Mouse (Mus musculus) ES-CJ7 (cell line): Measurements from ENCODE around the gene Farsb.

Source experiments
- DNase-seq: peaks from one replicate; pipeline ENCODE4 v3.0.0; 2011; ENCODE audit warnings: low read depth, low spot score

Gene Farsb

DNA sequence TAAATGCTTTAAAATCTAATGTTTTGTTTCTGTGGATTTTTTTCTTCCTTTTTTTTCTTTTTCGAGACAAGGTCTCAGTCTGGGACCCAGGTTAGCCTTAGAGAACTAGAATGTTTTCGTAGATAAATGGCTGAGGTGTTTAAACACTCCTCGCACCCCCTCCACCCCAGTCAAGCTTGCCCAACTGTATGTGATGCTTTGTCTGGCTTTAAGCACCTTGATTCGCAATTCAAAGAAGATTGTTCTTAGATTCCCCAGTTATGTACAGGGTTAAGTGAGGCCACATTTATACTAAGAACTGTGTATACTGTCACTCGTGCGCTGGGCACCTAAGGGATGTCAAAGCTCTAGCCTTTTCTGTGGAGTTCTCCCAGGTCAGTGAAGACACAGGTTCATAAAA lies 68.4 kb downstream of the Farsb start:
- peak; percentile 55 for DNase-seq

DNA sequence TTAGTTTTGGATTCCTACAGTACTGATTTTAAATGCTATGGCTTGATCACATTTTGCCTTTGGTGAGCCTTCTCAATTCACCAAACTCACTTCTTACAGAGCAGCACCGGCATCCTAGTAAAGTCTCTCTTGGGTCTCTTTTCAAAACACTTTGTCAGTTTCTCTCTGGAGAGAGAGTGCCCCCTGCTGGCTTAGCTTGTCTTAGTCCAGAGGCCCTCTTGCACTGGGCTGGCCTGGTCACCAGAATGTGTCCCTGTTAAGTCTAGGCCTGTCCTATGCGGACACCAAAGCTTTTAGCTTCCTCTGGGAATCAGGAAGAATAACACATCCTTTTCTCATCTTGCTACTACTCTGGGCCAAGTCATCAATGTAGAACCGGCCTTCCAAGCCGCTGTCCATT lies 69.1 kb downstream of the Farsb start:
- DNase-seq = peak; percentile 50

DNA sequence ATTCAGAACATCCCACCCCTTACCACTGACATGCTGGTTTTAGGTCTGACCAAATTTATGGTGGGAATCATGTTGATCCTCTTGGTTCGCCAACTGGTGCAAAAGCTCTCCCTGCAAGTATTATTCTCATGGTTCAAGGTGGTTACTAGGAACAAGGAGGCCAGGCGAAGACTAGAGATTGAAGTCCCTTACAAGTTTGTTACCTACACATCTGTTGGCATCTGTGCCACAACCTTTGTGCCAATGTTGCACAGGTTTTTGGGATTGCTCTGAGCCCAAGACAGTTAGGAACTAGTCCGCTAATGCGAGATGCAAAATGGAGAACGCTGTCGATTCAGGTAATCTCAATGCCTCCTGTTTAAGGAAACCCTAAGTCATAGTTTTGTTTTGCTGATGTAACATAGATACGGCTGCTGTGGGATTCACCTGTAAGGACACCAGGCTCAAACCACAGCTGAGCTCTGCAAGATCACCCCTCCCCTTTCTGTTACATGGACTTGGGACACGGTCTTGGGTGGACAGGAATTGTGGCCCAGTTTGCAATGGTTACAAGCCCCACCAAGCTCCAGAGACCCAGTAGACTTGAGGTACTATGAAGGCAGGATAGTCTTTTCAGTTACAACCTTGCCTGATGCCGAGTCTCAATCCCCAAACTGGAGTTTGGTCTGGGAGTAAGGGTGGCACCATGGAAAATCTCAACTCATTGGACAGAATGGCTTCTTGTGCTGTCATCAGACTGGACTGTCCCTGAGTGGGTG lies 71.4 kb downstream of the Farsb start:
- no peak for DNase-seq

DNA sequence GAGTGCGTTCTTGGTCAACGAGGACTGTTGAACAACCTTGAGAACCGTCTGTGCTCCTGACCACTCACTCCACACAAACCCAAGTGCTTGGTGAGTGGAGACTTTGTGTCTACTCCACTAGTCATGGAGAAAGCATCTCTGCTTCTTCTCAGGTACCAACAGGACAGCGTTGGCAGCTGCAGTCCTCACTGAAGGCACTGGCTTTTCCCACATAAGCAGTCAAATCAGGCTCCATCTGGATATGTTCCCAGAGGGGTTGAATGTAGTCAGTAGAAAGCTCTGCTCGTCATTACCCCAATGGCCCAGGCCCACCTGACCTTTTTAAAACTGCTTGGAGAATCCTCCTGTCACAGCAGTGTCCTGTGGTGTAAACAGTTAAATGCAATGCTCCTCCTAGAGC lies 74.3 kb downstream of the Farsb start:
- no peak for DNase-seq

DNA sequence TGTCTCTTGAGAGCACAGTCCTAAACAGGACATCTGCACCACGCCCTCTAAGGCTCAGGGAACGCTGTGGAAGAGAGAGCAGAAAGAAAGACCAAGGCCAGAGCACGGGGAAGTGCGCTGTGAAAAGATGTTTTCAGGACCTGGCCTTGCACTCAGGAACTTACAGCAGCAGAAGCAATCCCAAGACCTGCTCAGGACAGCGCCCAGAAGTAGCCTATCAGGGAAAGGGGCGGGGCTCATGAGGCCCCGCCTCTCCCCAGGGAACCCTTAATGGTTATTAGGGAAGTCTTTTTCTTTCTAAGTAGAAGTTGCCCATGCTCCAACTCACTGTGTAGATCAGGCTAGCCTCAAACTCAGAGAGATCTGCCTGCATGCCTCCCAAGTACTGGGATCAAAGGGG lies 76.0 kb downstream of the Farsb start:
- peak; percentile 52 for DNase-seq

DNA sequence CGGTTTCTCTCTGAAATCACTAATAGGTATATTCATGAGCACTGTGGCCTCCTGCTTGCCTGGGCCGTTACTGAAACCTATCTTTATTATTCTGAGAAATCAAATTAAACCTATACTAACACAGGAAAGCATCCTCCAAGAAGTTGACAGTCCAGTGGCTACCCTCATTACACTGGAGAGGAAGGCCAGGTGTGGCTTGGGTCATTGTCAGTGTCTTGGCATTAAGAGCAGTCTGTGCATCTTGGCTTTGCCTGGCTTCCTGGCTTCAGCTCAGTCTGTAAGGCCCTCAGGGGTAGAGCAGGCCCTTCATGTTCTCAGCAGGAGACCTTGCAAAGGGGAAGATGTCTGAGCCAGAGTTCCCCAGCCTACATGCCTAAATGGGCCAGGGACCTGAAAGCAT lies 79.3 kb downstream of the Farsb start:
- no peak for DNase-seq

DNA sequence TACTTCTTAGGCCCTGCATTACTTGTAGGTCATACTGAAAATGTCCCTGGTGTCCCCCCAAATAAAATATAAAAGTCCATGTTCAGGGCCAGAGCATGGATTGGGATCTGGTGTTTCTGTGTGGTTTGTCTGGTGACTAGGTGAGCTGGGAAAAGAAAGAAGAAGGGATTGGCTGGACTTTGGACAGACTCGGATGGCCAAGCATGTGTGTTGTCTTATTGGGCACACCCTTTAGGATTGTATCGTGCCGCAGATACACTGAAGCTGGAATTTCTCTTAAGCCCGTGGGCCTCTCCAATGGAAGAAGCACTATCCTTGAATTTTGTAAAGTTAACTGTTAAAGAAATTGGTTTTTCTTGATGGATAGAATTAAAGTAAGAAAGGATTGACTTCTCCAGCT lies 87.3 kb downstream of the Farsb start:
- DNase-seq = no peak

DNA sequence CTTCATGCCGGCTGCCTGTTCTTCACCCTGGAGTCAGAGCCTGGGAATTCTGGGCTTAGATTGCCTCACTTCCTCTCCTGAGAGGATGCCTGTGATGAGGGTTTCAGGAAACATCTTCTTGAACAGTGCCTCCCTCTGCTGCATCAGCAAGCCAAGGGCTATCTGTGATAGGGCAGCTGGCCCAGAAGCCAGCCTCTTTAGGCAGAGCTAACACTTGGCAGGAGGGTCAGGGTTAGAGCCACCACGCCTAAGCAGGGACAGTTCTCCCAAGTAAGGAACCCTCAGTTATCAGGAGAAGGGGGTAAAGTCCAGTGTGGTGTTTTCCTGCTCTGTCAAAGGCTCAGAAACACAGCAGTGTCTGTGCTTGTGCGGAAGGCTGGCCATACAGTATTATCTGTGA lies 88.9 kb downstream of the Farsb start:
- DNase-seq = no peak

DNA sequence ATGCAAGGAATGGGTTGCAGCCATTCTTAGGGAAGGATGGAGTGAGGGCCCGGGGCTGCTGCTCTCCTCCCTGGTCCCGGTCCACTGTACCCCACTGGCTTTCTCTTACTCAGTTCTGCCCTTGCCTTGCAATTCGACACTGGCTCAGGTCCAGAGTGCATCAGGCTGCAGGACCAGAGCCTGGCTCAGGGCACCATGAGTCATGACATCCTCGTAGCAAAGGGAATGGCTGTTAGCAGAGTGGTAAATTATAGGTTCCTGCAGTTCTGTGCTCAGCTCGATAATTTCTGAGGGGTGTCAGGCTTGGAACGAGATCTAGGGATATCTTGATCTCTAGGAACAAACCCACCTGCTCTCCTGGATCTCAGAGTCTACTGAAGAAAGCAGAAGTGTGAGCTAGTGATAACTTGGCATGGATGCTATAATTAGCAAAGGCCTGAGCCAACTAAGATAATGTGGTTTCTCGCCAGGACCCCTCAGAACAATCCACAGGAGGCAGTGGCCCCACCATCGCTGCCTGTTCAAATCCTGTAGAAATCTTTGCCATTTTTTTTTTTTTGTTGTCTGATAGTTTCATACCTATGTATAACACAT lies 92.3 kb downstream of the Farsb start:
- no peak for DNase-seq

DNA sequence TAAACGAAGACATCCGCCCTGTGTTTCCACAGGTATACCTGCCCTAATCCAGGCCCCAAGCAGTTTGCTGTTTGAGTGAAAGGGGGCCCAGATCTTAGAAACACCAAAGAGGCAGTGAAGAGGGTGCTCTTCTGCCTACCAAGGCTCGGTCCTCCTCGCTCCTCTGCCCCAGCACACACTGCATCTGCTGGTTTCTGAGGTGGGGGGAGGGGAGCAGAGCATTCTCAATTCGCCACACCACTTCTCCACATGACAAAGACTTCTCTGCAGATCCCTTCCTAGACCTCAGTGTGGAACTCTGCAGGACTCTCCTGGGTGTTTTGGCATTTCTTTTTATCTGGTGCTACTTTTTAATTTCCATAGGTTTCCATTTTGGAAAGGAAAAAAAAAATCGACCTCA lies 93.0 kb downstream of the Farsb start:
- no peak for DNase-seq

DNA sequence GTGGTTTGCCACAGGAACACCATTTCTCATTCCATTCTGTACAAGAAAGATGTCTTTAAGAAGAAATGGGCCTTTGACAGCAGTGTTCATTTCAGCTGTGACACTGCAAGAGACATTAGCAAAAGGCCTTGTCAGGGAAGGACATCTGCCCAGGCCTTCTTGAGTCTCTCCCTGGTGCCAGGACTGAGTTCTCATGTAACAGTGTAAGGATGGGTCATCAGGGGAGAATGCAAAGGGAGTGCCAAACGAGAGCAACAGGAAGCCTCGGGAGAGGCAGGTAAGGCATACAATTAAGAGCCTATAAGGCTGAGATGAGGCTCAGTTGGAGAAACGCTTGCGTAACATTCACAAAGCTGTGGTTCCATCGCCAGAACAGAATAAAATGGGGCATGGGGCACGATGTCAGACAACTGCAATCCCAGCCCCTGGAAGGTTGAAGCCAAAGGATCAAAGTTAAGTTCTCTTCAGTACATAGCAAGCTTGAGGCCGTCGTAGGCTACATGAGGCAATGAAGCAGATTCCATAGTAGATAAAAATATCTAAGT lies 93.4 kb downstream of the Farsb start:
- no peak for DNase-seq

DNA sequence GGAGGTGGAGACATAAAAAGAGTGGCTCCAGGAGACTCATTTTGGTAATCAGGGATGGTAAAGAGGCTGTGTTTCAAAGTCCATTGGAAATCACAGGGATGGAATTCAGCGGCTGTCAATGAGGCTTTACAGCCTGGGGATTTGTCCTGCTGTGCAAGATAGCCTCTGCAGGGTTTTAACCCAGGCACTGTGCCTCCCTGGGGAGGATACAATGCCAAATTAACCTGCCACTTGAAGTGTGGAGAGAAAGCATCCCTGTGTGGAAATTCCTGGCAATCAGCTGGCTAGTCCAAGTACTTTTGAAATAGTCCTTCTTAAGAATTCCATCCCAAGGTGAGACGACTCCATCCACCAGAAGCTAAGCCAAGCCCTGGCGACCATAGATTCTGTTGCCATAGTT lies 99.8 kb downstream of the Farsb start:
- DNase-seq = no peak

DNA sequence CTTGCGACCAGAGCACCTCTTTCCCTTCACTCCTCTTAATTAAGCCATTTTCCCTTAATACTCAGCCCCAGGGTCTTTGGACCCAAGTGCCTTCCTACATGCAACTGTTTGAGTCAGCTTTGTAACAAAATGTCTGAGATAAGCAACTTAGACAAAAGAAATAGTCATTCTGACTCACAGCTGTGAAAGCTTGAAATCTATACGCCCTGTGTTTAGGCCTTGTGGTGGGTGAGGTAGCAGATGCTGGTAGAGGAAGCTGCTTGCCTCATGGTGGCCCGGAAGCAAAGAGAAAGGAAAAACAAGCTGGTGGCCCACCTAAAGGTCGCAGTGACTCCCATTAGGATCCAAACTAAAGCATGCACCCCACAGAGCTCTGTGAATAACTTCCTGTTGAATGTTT lies 100.8 kb downstream of the Farsb start:
- no peak for DNase-seq

DNA sequence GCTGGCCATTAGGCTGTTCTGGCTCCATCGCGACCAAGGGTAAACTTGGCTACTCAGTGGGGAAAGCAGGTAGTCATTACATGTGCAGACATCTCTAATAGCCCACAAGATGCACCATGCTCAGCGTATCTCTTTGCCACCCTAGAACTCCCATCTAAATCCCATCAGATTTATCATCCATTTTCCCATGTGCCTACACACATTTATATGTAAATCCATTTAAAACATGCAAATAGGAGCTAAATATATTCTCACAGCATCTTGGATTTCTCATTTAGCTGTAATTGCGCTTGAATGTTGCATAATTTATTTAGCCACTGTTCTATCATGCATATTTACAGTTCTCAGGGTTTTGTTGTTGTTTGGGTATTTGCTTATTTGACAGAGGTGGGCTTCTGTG lies 107.7 kb downstream of the Farsb start:
- DNase-seq = no peak

DNA sequence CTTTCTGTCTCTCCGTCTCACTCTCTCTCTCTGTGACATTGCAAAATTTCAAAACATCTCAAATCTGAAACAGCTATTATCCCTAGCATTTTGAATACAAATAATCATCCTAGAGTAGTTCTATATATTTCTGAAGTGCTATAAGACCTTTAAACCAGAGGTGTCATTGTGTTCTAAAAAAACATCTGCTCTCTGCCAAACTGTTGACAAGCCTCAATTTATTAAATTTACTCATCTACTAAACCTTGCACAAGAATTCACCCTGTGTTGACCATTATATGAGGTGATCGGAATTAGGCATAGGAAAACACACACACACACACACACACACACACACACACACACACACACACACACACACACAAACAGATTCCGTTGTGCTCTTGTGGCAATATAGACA lies 113.6 kb downstream of the Farsb start:
- DNase-seq = no peak

DNA sequence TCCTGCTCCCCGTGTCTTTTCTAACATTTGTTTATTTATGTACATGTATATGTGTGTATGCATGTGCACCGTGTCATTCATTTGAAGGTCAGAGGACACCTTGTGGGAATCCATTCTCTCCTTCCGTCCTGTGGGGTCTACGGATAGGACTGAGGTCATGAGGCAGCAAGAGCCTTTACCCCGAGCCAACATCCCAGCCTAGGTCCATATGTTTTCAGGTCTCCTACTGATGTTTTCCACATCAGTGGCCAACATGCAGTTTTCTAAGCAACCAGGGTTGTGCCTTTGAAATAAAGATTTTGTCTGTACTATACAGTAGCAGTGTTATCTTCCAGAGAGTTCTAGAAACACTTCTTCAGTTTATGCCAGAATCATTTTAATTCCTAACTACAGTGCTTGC lies 114.9 kb downstream of the Farsb start:
- DNase-seq = no peak

DNA sequence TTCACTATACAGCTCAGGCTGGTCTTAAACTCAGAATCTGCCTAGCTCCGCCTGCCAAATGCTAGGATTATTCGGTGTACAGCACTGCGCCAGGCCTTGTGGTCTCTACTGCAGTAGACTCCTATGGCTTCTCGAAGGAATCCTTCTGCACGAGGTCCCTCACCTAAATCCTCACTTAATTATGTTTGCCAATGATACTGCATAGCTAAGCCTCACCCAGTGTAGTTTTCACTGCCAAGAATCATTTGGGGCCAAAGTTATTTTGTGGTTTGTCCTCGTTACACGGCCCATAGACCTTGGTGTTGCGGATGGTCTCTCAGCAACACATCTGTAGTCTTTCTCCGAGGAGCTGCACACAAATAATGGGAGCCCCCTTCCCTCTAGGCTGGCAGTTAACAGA lies 116.4 kb downstream of the Farsb start:
- no peak for DNase-seq

DNA sequence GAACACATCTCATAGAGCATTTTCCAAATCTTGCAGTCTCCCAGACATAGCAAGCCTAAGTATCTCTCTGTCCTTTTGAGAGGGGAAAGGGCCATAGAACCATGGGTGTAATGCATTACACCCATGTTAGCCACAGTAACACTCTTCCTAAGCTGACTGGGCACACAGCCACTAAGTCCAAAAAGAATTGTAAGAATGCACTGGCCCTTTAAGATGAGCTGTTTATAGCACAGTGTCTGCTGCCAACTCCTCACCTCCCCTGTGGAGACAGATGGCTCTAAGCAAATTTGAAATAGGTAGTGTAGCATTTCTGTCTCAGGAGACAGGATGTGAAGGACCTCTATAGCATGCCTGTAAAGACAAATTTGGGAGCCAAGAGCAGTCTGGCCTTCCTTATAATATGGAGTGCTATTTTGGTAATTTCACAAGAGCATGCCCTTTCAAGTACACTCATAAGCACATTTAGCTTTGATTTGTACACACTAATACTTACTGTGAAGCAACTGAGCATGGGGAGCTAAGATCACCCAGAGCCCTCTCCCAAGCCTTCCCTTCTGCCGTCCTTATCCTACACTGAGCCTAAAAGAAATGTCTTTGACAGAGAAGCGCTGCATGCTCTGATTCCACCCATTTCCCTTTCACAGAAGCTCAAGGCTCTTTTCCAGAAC lies 117.0 kb downstream of the Farsb start:
- DNase-seq = no peak

DNA sequence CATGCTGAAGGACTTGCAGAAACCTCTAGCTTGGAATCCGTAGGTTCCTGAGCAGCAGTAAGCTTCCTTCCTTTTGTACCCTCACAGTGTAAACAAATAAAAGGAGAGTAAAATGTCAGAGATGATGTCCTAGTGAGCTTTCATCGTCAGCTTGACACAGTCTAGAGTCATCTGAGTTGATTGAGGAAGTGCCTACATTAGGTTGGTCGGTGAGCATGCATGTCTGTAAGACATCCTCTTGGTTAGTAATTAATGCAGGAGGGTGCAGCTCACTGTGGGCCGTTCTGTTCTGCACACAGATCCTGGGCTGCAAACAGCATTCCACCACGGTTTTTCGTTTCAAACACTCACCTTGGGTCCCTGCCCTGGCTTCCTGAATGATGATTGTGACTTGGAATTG lies 118.6 kb downstream of the Farsb start:
- no peak for DNase-seq
